Mouse (Mus musculus) brain, embryonic 18.5 days (tissue): ENCODE results near the gene Gzmc.
"Not testable (repeated sequence)": the region's sequence is repeated elsewhere in the genome, so short reads cannot be mapped to it uniquely, and the experiment has no call there.

ENCODE experiments used
- DNase-seq: peaks from one replicate; pipeline ENCODE4 v3.0.0-alpha.2; 2012; ENCODE audit warnings: low read depth, low spot score

The Gzmc gene

GRCm38 (mm10) chr14:56234556-56234955 lies at the start of gene Gzmc:
Gene Gzmc, minus strand, starts transcription at chr14:56234656.
- DNase-seq, result no peak

- DNase-seq, result no peak
These were observed 49.4 kb upstream of the Gzmc start for GRCm38 (mm10) chr14:56283816-56284215.

GRCm38 (mm10) chr14:56281090-56281489 lies 46.6 kb upstream of the Gzmc start:
- DNase-seq, result no peak

GRCm38 (mm10) chr14:56278691-56279090 lies 44.2 kb upstream of the Gzmc start:
- not testable (repeated sequence) for DNase-seq

GRCm38 (mm10) chr14:56276096-56276495 lies 41.6 kb upstream of the Gzmc start:
- DNase-seq, result not testable (repeated sequence)

GRCm38 (mm10) chr14:56266109-56266508 lies 31.7 kb upstream of the Gzmc start:
- DNase-seq, result no peak

GRCm38 (mm10) chr14:56262153-56262552 lies 27.7 kb upstream of the Gzmc start, which contains the start of gene Gzmb:
Gene Gzmb, minus strand, starts transcription at chr14:56262260.
- DNase-seq, result no peak

GRCm38 (mm10) chr14:56240409-56240808 lies 6.0 kb upstream of the Gzmc start:
- DNase-seq, result no peak

GRCm38 (mm10) chr14:56211317-56211716 lies 23.1 kb downstream of the Gzmc start, which contains the start of gene Gzmf:
Gene Gzmf, minus strand, starts transcription at chr14:56211417.
- DNase-seq, result no peak

- no peak for DNase-seq
These were observed 28.8 kb downstream of the Gzmc start for GRCm38 (mm10) chr14:56205613-56206012.

GRCm38 (mm10) chr14:56205021-56205420 lies 29.4 kb downstream of the Gzmc start:
- not testable (repeated sequence) for DNase-seq

GRCm38 (mm10) chr14:56203975-56204374 lies 30.5 kb downstream of the Gzmc start:
- DNase-seq, result no peak

- DNase-seq, result no peak
These were observed 47.5 kb downstream of the Gzmc start for GRCm38 (mm10) chr14:56186946-56187345.

GRCm38 (mm10) chr14:56186521-56186920 lies 47.9 kb downstream of the Gzmc start:
- DNase-seq, result no peak
